Mouse (Mus musculus) heart, embryonic 14.5 days (tissue): Measurements from ENCODE around the gene Nfic. TPM values are rescaled to one million over a fixed set of nuclear protein-coding genes. Genes with fewer than 3 reads are reported as not detected.

Experiments used
- ATAC-seq: fragments of 200-750 bp; cut with Nextera tagmentation; 2 replicates; pipeline ENCODE4 v1.8.0; 2017; ENCODE audit warnings: low read depth, moderate TSS enrichment; ENCODE audit not compliant: insufficient number of reproducible peaks, insufficient read depth, low FRiP score
- H3K27ac ChIP-seq, 2 experiments: fragments of 200-500 bp in 1 of 2; fragments of 300-500 bp in 1 of 2; sonication (generic) in 1 of 2; replicated peaks in 1 of 2; 2 replicates each; pipeline ENCODE4 v1.5.1; 2012 to 2014; ENCODE audit warnings: low read depth in 2 of 2, low read length in 2 of 2, control low read depth in 1 of 2, mild to moderate bottlenecking in 1 of 2, mixed read lengths in 1 of 2; ENCODE audit not compliant: control insufficient read depth in 1 of 2, insufficient read depth in 1 of 2
- H3K27me3 ChIP-seq: fragments of 300-500 bp; sonication (generic); 2 replicates; pipeline ENCODE4 v1.6.1; 2014; ENCODE audit warnings: mild to moderate bottlenecking, low read length, control low read depth; ENCODE audit not compliant: control insufficient read depth, insufficient read depth
- H3K36me3 ChIP-seq: fragments of 300-500 bp; sonication (generic); 2 replicates; pipeline ENCODE4 v1.6.1; 2014; ENCODE audit warnings: mild to moderate bottlenecking, control low read depth, low read length, mixed read lengths; ENCODE audit not compliant: control insufficient read depth, insufficient read depth
- H3K4me1 ChIP-seq, 2 experiments: fragments of 200-500 bp in 1 of 2; fragments of 300-500 bp in 1 of 2; sonication (generic) in 1 of 2; 2 replicates each; pipeline ENCODE4 v1.6.1; 2012 to 2014; ENCODE audit warnings: low read length in 2 of 2, control low read depth in 1 of 2, mixed read lengths in 1 of 2; ENCODE audit not compliant: control insufficient read depth in 2 of 2, insufficient read depth in 2 of 2
- H3K4me2 ChIP-seq: fragments of 300-500 bp; sonication (generic); 2 replicates; pipeline ENCODE4 v1.6.1; 2014; ENCODE audit warnings: mild to moderate bottlenecking, low read length
- H3K4me3 ChIP-seq, 2 experiments: fragments of 200-500 bp in 1 of 2; fragments of 300-500 bp in 1 of 2; sonication (generic) in 1 of 2; 2 replicates each; pipeline ENCODE4 v1.5.1; 2012 to 2014; ENCODE audit warnings: low read length in 2 of 2, mild to moderate bottlenecking in 2 of 2, control low read depth in 1 of 2, low read depth in 1 of 2, moderate library complexity in 1 of 2; ENCODE audit not compliant: control insufficient read depth in 1 of 2, insufficient read depth in 1 of 2
- H3K9ac ChIP-seq: fragments of 300-500 bp; sonication (generic); 2 replicates; pipeline ENCODE4 v1.6.1; 2014; ENCODE audit warnings: mild to moderate bottlenecking, low read length
- H3K9me3 ChIP-seq: fragments of 300-500 bp; sonication (generic); 2 replicates; pipeline ENCODE4 v1.6.1; 2016; ENCODE audit warnings: low read length, control low read depth; ENCODE audit not compliant: control insufficient read depth
- WGBS: fragments of 180-500 bp; shearing (Covaris S2); extraction: QIAGEN DNeasy Blood & Tissue Kit; methylation state at CpG from one replicate; pipeline ENCODE4 v1.1.7; 2014; 5-methylcytosine and 5-hydroxymethylcytosine counted together
- polyA plus RNA-seq: library from polyadenylated mRNA; unstranded; fragments of >200 nt; fragmentation: Nextera tagmentation; extraction: Ambion mirVana; gene quantifications from 2 replicates; pipeline ENCODE4 v1.2.1, GENCODE M21; 2014

Gene Nfic
- polyA plus RNA-seq, 1 experiment from 2014 or later, result 47.0 TPM

DNA sequence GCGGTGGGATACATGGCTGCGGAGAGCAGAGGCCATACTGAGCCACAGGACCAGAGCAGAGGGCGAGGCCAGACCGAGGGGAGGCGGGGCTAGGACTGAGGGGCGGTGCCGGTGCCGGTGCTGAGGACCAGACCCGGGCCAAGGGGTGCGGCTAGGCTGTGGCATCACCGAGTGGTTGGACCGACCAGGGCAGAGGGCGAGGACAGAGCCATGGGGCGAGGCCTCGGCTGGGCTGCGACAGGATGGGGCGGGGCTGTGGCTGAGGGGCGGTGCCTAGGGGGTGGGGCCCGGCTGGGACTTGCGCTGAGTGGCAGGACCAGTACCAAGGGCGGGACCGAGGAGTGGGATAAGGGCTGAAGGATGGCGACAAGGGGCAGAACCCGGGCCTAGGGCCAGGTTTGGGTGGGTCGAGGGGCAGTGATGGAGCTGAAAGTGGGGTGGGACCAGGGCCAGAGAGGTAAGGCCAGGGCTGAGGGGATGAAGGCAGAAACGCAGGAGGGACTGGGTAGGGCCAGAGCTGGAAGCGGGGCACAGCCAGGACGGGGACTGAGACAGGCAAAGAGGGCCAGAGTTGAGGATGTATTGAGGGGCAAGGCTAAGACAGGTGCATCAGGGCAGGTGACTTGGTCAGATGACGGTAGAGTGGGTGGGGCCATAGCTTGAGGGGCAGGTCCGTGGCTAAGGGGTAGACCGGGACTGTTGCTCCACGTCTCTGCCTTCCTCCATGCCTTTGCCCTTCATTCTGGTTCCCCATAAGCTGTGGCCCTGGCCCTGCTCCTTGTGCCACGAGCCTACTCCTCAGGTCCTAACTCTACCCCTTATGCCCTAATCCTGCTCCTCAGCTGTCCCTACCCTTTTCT lies 9.2 kb upstream of the Nfic start:
- Histone ChIP-seq H3K4me3 (peak overlapping the region; percentile 24 to 25), H3K27me3 (peaks cover 94% of the 10 kb centered on the region), H3K36me3 (no peaks in the 10 kb centered on the region), H3K9me3 (no peaks in the 10 kb centered on the region), H3K4me1 (peaks cover 0 to 10% of the 10 kb centered on the region in 2 experiments; a peak in 3 of 4 replicates), H3K9ac (no peak overlapping the region), H3K4me2 (peak overlapping the region; percentile 49), H3K27ac (no peak overlapping the region)
- peak; percentile 38; the same call in 1 of the 2 replicates for ATAC-seq
- WGBS, result 2% methylated on average over 30 of the region's 33 CpGs

DNA sequence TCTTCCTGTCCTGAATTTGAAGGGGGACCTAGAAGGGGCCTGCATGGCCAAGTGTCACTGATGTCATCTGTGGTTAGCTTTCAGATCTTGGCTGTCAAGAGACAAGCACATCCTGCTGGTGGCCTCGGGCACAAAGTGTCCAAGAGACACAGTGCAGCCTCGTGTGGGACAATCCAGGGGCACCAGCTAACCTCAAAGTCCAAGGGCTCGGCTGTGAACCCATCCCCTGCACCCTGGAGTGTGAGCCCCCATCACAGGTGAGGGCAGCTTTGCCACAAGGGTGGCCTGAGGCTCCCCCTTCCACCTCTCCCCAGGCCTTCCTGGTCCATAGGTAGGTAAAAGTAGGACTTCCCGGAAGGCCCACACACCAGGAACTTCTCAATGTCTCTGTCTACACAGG lies 8.1 kb upstream of the Nfic start:
- no peak for ATAC-seq
- Histone ChIP-seq H3K4me3 (no peak overlapping the region), H3K27me3 (peaks cover 98% of the 10 kb centered on the region), H3K36me3 (no peaks in the 10 kb centered on the region), H3K4me1 (peaks cover 0 to 10% of the 10 kb centered on the region in 2 experiments; a peak in 3 of 4 replicates), H3K4me2 (no peak overlapping the region), H3K9me3 (no peaks in the 10 kb centered on the region), H3K27ac (no peak overlapping the region), H3K9ac (no peak overlapping the region)
- WGBS, result 58% methylated on average over 4 of the region's 4 CpGs

DNA sequence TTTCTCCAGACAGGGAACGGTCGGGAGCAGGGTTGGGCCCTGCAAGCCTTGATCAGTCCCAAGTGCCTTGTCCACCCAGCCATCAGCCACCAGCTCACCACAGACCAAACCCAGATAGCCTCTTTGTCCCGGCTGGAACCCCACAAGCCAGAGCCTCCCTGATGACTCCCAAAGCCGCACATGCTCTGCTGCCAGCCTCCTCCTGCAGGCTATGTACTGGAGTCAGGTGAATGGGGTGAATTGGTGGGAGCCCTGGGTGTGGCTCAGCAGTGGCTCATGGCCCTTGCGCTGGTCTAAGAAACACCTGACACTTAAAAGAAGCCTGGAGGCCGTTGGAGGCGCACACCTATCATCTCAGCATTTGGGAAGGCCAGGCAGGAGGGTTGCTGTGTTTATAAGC lies 7.5 kb upstream of the Nfic start:
- H3K9ac ChIP-seq, result no peak overlapping the region
- WGBS, result 71% methylated on average over 7 of the region's 7 CpGs
- peaks cover 0 to 10% of the 10 kb centered on the region in 2 experiments; a peak in 3 of 4 replicates for H3K4me1 ChIP-seq
- no peak overlapping the region for H3K4me2 ChIP-seq
- ATAC-seq, result no peak
- H3K4me3 ChIP-seq, result no peak overlapping the region
- H3K36me3 ChIP-seq, result no peaks in the 10 kb centered on the region
- H3K27me3 ChIP-seq, result peaks cover 98% of the 10 kb centered on the region
- H3K9me3 ChIP-seq, result no peaks in the 10 kb centered on the region
- no peak overlapping the region for H3K27ac ChIP-seq

DNA sequence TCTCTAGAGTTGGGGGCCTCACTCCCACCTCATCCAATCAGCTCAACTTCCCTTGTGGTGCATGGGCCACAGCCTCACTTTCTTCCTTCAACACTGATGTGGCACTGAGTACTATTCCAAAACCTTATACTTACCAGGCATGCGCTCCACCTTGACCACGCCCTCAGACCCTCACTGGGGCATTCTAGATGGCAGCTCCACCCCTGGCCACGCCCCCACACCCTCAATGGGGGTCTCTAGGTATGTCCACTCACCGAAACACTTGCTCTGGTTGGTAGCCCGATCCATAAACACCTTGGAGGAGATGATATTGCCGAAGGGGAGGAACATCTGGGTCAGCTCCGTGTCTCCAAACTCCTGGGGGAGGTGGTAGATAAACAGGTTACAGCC lies 7.0 kb upstream of the Nfic start:
- no peak overlapping the region for H3K9ac ChIP-seq

DNA sequence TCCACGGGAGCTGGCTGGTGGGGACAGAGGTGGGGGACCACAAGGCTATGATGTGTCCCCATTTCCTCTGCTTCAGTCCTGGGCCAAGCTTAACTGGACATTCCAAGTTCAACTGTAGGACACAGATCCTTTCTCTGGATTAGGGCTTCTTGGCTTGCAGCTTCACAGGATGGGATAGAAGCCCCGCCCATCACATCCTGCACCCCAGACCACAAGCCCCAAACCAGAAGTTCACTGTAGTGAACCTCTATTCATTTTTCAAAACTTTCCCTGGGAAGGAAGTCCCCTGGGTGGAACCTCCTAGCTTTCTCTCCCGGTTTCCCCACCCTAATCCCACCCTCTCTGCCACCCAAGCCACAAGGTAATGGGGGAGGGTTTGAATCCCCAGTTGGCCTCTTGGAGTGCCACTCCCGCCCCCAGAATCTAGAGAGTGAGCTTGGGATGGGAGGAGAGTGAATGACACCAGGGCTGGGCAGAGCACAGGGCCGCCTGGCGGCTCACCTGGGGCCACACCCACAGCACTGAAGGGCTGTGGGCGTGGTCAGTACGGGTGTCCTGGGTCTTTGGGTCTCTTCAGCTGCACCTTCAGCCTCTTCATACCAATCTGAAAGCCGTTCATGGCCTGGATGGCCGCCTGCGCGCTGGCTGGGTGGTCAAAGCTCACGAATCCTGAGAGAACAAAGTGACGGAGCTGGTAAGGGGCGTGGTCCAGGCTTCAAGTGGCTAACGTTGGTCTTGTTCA lies 6.4 kb upstream of the Nfic start:
- Histone ChIP-seq H3K9me3 (no peaks in the 10 kb centered on the region), H3K27me3 (peaks cover 98% of the 10 kb centered on the region), H3K36me3 (no peaks in the 10 kb centered on the region), H3K4me2 (no peak overlapping the region), H3K27ac (no peak overlapping the region), H3K4me1 (peaks cover 0 to 10% of the 10 kb centered on the region in 2 experiments; a peak in 3 of 4 replicates), H3K4me3 (no peak overlapping the region), H3K9ac (no peak overlapping the region)
- 5% methylated on average over 16 of the region's 16 CpGs for WGBS
- ATAC-seq, result no peak

More for the DNA sequence above, 7.0 kb upstream of the Nfic start:
- WGBS, result 35% methylated on average over 7 of the region's 7 CpGs
- Histone ChIP-seq H3K27ac (no peak overlapping the region), H3K9me3 (no peaks in the 10 kb centered on the region), H3K4me3 (no peak overlapping the region), H3K27me3 (peaks cover 98% of the 10 kb centered on the region), H3K4me2 (no peak overlapping the region), H3K36me3 (no peaks in the 10 kb centered on the region), H3K4me1 (peaks cover 0 to 10% of the 10 kb centered on the region in 2 experiments; a peak in 3 of 4 replicates)
- ATAC-seq, result no peak

DNA sequence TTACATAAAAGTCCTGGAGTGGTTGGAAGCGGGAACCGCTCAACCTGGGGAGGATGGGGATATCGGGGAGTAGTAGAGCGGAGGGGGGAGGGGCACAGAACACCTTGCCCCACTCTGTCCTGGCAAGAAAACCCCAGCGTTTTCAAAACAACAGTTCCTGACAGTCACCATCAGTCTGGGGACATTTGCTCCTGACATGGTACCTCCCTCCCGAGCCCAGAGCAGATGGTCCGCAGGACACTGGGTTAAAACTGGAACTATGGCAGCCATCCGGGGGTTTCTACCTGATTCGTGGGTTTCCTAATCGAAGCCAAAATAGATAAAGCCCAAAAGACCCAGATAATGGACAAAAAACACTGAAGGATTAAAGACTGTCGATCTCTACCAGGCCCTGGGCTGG lies 5.5 kb upstream of the Nfic start:
- no peak overlapping the region for H3K4me2 ChIP-seq
- 35% methylated on average over 11 of the region's 11 CpGs for WGBS
- no peaks in the 10 kb centered on the region for H3K36me3 ChIP-seq
- peaks cover 97% of the 10 kb centered on the region for H3K27me3 ChIP-seq
- H3K27ac ChIP-seq, result no peak overlapping the region
- peaks cover 0 to 10% of the 10 kb centered on the region in 2 experiments; a peak in 3 of 4 replicates for H3K4me1 ChIP-seq
- no peak overlapping the region for H3K4me3 ChIP-seq
- ATAC-seq, result no peak
- no peaks in the 10 kb centered on the region for H3K9me3 ChIP-seq
- H3K9ac ChIP-seq, result no peak overlapping the region

DNA sequence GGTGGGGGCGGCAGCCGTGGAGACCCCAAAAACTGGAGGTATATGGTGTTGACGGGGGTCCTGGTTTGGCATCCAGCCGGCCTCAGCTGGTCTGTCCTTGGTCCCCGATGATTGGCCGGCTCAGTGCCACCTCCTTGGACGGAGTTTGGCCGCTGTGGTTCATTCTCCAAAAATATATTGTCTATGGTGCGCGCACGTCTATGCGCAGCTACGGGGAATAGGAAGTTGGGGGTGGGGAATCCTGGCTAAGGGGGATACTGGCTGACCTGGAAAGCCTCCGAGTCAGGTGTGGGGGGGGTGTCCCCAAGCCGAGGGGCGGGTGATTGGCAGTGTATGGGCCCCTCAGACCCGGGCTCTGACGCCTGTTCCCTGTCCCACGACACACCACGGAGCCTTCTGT lies 5.0 kb upstream of the Nfic start:
- ATAC-seq, result no peak
- Histone ChIP-seq H3K4me2 (peak overlapping the region; percentile 13; the same call in 1 of the 2 replicates), H3K36me3 (no peaks in the 10 kb centered on the region), H3K4me3 (0 out of 4 replicates have a peak overlapping the region, but pooled peaks of 1 of the 2 experiments have one; percentile 6), H3K4me1 (peaks cover 0 to 10% of the 10 kb centered on the region in 2 experiments; a peak in 3 of 4 replicates), H3K27me3 (peaks cover 97% of the 10 kb centered on the region), H3K9me3 (no peaks in the 10 kb centered on the region), H3K9ac (no peak overlapping the region), H3K27ac (no peak overlapping the region)
- 32% methylated on average over 16 of the region's 20 CpGs for WGBS
